Mouse (Mus musculus): ENCODE measurements around the gene Ccnd3.

Ccnd3 gene

GRCm38 (mm10) chr17:47504941-47505346 lies at the start of gene Ccnd3:
Ccnd3 (plus strand) TSS chr17:47505051.
- peak; percentile 47 to 48 for DNase-seq (ENCODE audit: low spot score in 2 of 2)

- no peak for DNase-seq (ENCODE audit: low spot score in 2 of 2)
These were observed 46.5 kb upstream of the Ccnd3 start for GRCm38 (mm10) chr17:47458310-47458709.

GRCm38 (mm10) chr17:47458936-47459335 lies 45.9 kb upstream of the Ccnd3 start:
- DNase-seq (ENCODE audit: low spot score in 2 of 2): no peak

- no peak for DNase-seq (ENCODE audit: low spot score in 2 of 2)
These were observed 45.4 kb upstream of the Ccnd3 start for GRCm38 (mm10) chr17:47459341-47459919.

GRCm38 (mm10) chr17:47461688-47462087 lies 43.2 kb upstream of the Ccnd3 start:
- DNase-seq (ENCODE audit: low spot score in 2 of 2): no peak

GRCm38 (mm10) chr17:47462209-47462608 lies 42.6 kb upstream of the Ccnd3 start:
- no peak for DNase-seq (ENCODE audit: low spot score in 2 of 2)

GRCm38 (mm10) chr17:47462728-47463388 lies 42.0 kb upstream of the Ccnd3 start:
- no peak for DNase-seq (ENCODE audit: low spot score in 2 of 2)

- DNase-seq (ENCODE audit: low spot score in 2 of 2): no peak
These were observed 40.4 kb upstream of the Ccnd3 start for GRCm38 (mm10) chr17:47464248-47464965.

- no peak for DNase-seq (ENCODE audit: low spot score in 2 of 2)
These were observed 39.8 kb upstream of the Ccnd3 start for GRCm38 (mm10) chr17:47465016-47465415.

- no peak for DNase-seq (ENCODE audit: low spot score in 2 of 2)
These were observed 38.6 kb upstream of the Ccnd3 start for GRCm38 (mm10) chr17:47466284-47466683.

- DNase-seq (ENCODE audit: low spot score in 2 of 2): no peak
These were observed 37.2 kb upstream of the Ccnd3 start for GRCm38 (mm10) chr17:47467659-47468058.

- no peak for DNase-seq (ENCODE audit: low spot score in 2 of 2)
These were observed 36.8 kb upstream of the Ccnd3 start for GRCm38 (mm10) chr17:47468063-47468462.

GRCm38 (mm10) chr17:47468466-47468865 lies 36.4 kb upstream of the Ccnd3 start:
- no peak for DNase-seq (ENCODE audit: low spot score in 2 of 2)

GRCm38 (mm10) chr17:47469642-47470041 lies 35.2 kb upstream of the Ccnd3 start:
- DNase-seq (ENCODE audit: low spot score in 2 of 2): no peak

GRCm38 (mm10) chr17:47470121-47470520 lies 34.7 kb upstream of the Ccnd3 start:
- DNase-seq (ENCODE audit: low spot score in 2 of 2): no peak

GRCm38 (mm10) chr17:47470686-47471085 lies 34.2 kb upstream of the Ccnd3 start:
- no peak for DNase-seq (ENCODE audit: low spot score in 2 of 2)

GRCm38 (mm10) chr17:47472435-47473350 lies 32.2 kb upstream of the Ccnd3 start:
- DNase-seq (ENCODE audit: low spot score in 2 of 2): no peak

- DNase-seq (ENCODE audit: low spot score in 2 of 2): no peak
These were observed 31.3 kb upstream of the Ccnd3 start for GRCm38 (mm10) chr17:47473434-47473974.

- DNase-seq (ENCODE audit: low spot score in 2 of 2): no peak
These were observed 30.6 kb upstream of the Ccnd3 start for GRCm38 (mm10) chr17:47474250-47474649.

GRCm38 (mm10) chr17:47475181-47475580 lies 29.7 kb upstream of the Ccnd3 start:
- DNase-seq (ENCODE audit: low spot score in 2 of 2): no peak

- DNase-seq (ENCODE audit: low spot score in 2 of 2): no peak
These were observed 29.1 kb upstream of the Ccnd3 start for GRCm38 (mm10) chr17:47475714-47476113.

GRCm38 (mm10) chr17:47479887-47480286 lies 25.0 kb upstream of the Ccnd3 start:
- no peak for DNase-seq (ENCODE audit: low spot score in 2 of 2)
